Mouse (Mus musculus): ENCODE data around the gene Irs1. TPM values are rescaled to one million over a fixed set of nuclear protein-coding genes. Genes with fewer than 3 reads are reported as not detected.
A peak's percentile ranks its signal among the peaks of the same experiment; 100 is the strongest.

Irs1 gene
- polyA plus RNA-seq, 1 experiment from 2014 or later, result 4.3 TPM

- Histone ChIP-seq H3K4me2 (replicated peaks; ENCODE audit: low read depth, low read length) (peak overlapping the region; percentile 63), H3K36me3 (ENCODE audit: insufficient read depth, low read length) (peaks cover 13% of the 10 kb centered on the region), H3K9me3 (ENCODE audit: low read length) (no peaks in the 10 kb centered on the region), H3K4me3 (ENCODE audit: low read length) (peak overlapping the region; percentile 50), H3K9ac (replicated peaks; ENCODE audit: low read length) (peak overlapping the region; percentile 79), H3K27me3 (ENCODE audit: insufficient read depth, low read length) (no peaks in the 10 kb centered on the region), H3K27ac (ENCODE audit: low read length) (peak overlapping the region; percentile 98), H3K4me1 (ENCODE audit: insufficient read depth, low read length) (peaks cover 32% of the 10 kb centered on the region)
- ATAC-seq (ENCODE audit: low FRiP score, low TSS enrichment), result peak; percentile 7; the same call in 1 of the 2 replicates
- 6% methylated on average over 1 of the region's 1 CpGs for WGBS
Measured at GRCm38 (mm10) chr1:82283901-82284301, 7.3 kb downstream of the Irs1 start.

DNA sequence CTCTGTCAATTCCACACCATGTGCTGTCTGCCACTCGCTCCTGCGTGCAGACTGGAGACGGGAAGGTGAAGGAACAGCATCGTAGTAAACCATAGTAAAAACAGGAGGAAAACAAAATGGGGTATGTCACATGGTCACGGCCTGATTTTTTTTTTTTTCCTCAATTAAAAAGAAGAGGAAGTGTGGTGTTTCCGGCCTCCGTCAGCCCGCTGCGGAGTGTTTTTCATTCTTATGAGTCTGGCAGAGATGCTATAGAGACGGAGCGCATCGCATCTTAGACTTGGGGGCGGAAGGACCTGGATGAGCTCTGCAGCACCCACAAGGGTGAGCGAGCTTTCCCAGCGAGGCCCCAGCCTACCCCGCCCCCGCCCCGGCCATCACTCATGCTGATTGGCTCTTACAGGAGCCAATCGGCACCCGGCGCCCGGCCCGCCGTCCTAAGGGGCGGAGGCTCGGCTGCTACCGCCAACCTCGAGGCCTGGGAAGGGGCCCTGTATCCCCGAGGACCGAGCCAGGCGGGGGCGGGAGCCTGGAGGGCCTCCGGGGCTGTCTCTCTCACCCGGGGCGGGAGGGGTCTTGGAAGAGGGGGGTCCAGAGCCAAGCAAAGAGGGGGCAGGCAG lies 8.1 kb downstream of the Irs1 start:
- Histone ChIP-seq H3K9ac (replicated peaks; ENCODE audit: low read length) (peak overlapping the region; percentile 79), H3K27ac (ENCODE audit: low read length) (peak overlapping the region; percentile 98), H3K4me3 (ENCODE audit: low read length) (peak overlapping the region; percentile 50), H3K4me1 (ENCODE audit: insufficient read depth, low read length) (peaks cover 32% of the 10 kb centered on the region), H3K9me3 (ENCODE audit: low read length) (no peaks in the 10 kb centered on the region), H3K4me2 (replicated peaks; ENCODE audit: low read depth, low read length) (peak overlapping the region; percentile 63), H3K36me3 (ENCODE audit: insufficient read depth, low read length) (peaks cover 5% of the 10 kb centered on the region), H3K27me3 (ENCODE audit: insufficient read depth, low read length) (no peaks in the 10 kb centered on the region)
- WGBS, result under 1% methylated on average over 34 of the region's 35 CpGs
- peak; percentile 99 for ATAC-seq (ENCODE audit: low FRiP score, low TSS enrichment)

DNA sequence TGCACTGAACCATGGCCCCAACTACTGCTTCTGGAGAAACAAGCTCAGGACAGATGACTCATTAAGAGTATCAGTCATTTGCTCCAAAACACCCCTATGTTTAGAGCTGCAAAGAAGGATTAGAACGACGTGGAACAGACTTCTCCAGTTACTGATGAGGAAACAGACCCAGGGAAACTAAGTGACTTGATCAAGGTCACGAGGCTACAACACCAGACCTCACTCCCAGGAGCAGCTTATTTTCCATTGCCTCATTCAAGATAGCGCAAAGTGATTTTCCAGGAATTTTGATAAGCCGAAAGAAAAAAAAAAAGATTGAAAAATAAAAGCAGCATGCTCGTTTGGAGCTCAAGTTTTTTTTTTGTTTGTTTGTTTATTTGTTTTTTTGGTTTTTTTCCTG lies 9.4 kb downstream of the Irs1 start:
- H3K36me3 ChIP-seq (ENCODE audit: insufficient read depth, low read length), result peaks cover 6% of the 10 kb centered on the region; the same call in 1 of the 2 replicates
- no peak overlapping the region for H3K4me2 ChIP-seq (replicated peaks; ENCODE audit: low read depth, low read length)
- no peaks in the 10 kb centered on the region for H3K27me3 ChIP-seq (ENCODE audit: insufficient read depth, low read length)
- H3K9me3 ChIP-seq (ENCODE audit: low read length), result no peaks in the 10 kb centered on the region
- peaks cover 21% of the 10 kb centered on the region for H3K4me1 ChIP-seq (ENCODE audit: insufficient read depth, low read length)
- no peak overlapping the region for H3K4me3 ChIP-seq (ENCODE audit: low read length)
- 78% methylated on average over 6 of the region's 6 CpGs for WGBS
- no peak for ATAC-seq (ENCODE audit: low FRiP score, low TSS enrichment)
- H3K27ac ChIP-seq (ENCODE audit: low read length), result no peak overlapping the region
- H3K9ac ChIP-seq (replicated peaks; ENCODE audit: low read length), result no peak overlapping the region

- H3K4me3 ChIP-seq (ENCODE audit: low read length), result no peak overlapping the region
Measured at GRCm38 (mm10) chr1:82279768-82280167, 11.4 kb downstream of the Irs1 start.

GRCm38 (mm10) chr1:82274361-82274760 lies 16.9 kb downstream of the Irs1 start:
- whole genome bisulfite sequencing, result 0% methylated on average over 1 of the region's 1 CpGs
- Histone ChIP-seq H3K9ac (replicated peaks; ENCODE audit: low read length) (no peak overlapping the region), H3K4me1 (ENCODE audit: insufficient read depth, low read length) (peaks cover 7% of the 10 kb centered on the region; the same call in 1 of the 2 replicates), H3K4me2 (replicated peaks; ENCODE audit: low read depth, low read length) (no peak overlapping the region), H3K4me3 (ENCODE audit: low read length) (no peak overlapping the region), H3K9me3 (ENCODE audit: low read length) (no peaks in the 10 kb centered on the region), H3K36me3 (ENCODE audit: insufficient read depth, low read length) (peaks cover 10% of the 10 kb centered on the region; the same call in 1 of the 2 replicates), H3K27me3 (ENCODE audit: insufficient read depth, low read length) (no peaks in the 10 kb centered on the region), H3K27ac (ENCODE audit: low read length) (peak overlapping the region; percentile 65; the same call in 1 of the 2 replicates)
- ATAC-seq (ENCODE audit: low FRiP score, low TSS enrichment), result 0 out of 2 replicates have a peak, but pooled peaks have one; percentile 23

More at GRCm38 (mm10) chr1:82279768-82280167, 11.4 kb downstream of the Irs1 start:
- Histone ChIP-seq H3K27me3 (ENCODE audit: insufficient read depth, low read length) (no peaks in the 10 kb centered on the region), H3K27ac (ENCODE audit: low read length) (no peak overlapping the region), H3K4me1 (ENCODE audit: insufficient read depth, low read length) (peaks cover 16% of the 10 kb centered on the region), H3K9me3 (ENCODE audit: low read length) (no peaks in the 10 kb centered on the region), H3K36me3 (ENCODE audit: insufficient read depth, low read length) (peaks cover 10% of the 10 kb centered on the region; the same call in 1 of the 2 replicates), H3K9ac (replicated peaks; ENCODE audit: low read length) (no peak overlapping the region), H3K4me2 (replicated peaks; ENCODE audit: low read depth, low read length) (no peak overlapping the region)
- WGBS, result 59% methylated on average over 1 of the region's 1 CpGs
- ATAC-seq (ENCODE audit: low FRiP score, low TSS enrichment), result no peak

- Histone ChIP-seq H3K4me3 (ENCODE audit: low read length) (no peak overlapping the region), H3K27me3 (ENCODE audit: insufficient read depth, low read length) (no peaks in the 10 kb centered on the region), H3K9me3 (ENCODE audit: low read length) (no peaks in the 10 kb centered on the region), H3K4me2 (replicated peaks; ENCODE audit: low read depth, low read length) (no peak overlapping the region), H3K9ac (replicated peaks; ENCODE audit: low read length) (no peak overlapping the region), H3K4me1 (ENCODE audit: insufficient read depth, low read length) (peaks cover 7% of the 10 kb centered on the region; the same call in 1 of the 2 replicates), H3K36me3 (ENCODE audit: insufficient read depth, low read length) (peaks cover 10% of the 10 kb centered on the region; the same call in 1 of the 2 replicates), H3K27ac (ENCODE audit: low read length) (no peak overlapping the region)
- WGBS, result 62% methylated on average over 6 of the region's 6 CpGs
- no peak for ATAC-seq (ENCODE audit: low FRiP score, low TSS enrichment)
Measured at GRCm38 (mm10) chr1:82273529-82273928, 17.7 kb downstream of the Irs1 start.

DNA sequence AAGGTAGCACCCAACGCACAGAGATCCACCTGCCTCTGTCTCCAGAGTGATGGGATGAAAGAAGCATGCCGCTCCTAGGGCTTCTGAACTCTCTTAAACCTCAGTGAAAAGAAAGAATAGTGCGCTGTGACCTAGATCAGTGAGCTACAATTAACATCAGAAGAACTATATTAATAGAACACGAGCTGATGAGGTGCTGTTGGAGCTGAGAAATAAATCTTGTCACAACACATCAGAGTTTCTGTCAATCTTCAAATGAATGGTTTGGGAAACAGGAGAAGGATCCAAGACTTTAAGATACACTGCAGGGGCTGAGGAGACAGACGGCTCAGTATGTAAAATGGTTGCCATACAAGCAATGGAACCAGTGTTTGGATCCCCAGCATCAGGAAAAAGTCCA lies 19.0 kb downstream of the Irs1 start:
- no peak overlapping the region for H3K9ac ChIP-seq (replicated peaks; ENCODE audit: low read length)
- H3K36me3 ChIP-seq (ENCODE audit: insufficient read depth, low read length), result peaks cover 6% of the 10 kb centered on the region; the same call in 1 of the 2 replicates
- peaks cover 12% of the 10 kb centered on the region; the same call in 1 of the 2 replicates for H3K4me1 ChIP-seq (ENCODE audit: insufficient read depth, low read length)
- H3K4me3 ChIP-seq (ENCODE audit: low read length), result no peak overlapping the region
- H3K9me3 ChIP-seq (ENCODE audit: low read length), result no peaks in the 10 kb centered on the region
- H3K27ac ChIP-seq (ENCODE audit: low read length), result no peak overlapping the region
- H3K4me2 ChIP-seq (replicated peaks; ENCODE audit: low read depth, low read length), result no peak overlapping the region
- no peak for ATAC-seq (ENCODE audit: low FRiP score, low TSS enrichment)
- whole genome bisulfite sequencing, result 90% methylated on average over 5 of the region's 5 CpGs
- H3K27me3 ChIP-seq (ENCODE audit: insufficient read depth, low read length), result no peaks in the 10 kb centered on the region

DNA sequence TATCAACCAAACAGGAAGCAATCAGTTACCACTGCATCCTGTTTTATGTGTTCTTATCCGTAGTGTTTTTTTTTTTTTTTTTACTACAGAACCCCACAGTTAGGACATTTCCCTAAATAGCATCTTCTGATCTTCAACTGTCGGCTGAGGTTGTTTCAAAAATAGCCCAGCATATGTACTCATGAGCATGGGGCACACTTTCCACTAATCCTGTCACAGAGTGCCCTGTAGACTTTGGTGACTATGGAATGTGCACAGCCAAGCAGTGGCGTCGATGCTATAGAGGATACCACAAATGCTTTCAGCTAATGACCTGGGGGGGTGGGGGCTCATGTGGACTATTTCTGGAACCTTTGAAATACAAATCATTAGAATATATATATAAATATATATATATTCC lies 23.7 kb downstream of the Irs1 start:
- WGBS, result 54% methylated on average over 4 of the region's 4 CpGs
- no peak overlapping the region for H3K4me3 ChIP-seq (ENCODE audit: low read length)
- ATAC-seq (ENCODE audit: low FRiP score, low TSS enrichment), result no peak

DNA sequence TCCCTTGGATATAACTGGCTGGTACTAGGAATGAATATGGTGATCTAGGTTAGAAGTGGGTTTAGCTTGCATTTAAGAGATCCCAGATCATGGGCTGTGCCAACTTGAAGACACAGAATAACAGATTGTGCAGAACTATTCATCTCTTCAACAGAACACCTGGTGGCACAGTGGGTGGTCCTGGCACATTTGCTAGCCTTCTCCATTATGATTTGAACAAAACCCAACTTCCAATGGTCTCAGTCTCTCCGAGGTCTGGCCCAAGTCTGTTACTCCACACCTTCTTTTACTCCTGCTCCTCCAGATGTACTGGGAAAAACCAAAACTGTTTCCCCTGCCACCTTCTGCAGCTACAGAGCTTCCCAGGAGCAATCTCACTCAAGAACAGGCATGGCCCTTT lies 28.9 kb downstream of the Irs1 start:
- H3K4me3 ChIP-seq (ENCODE audit: low read length), result no peak overlapping the region
- H3K9ac ChIP-seq (replicated peaks; ENCODE audit: low read length), result no peak overlapping the region
- 60% methylated on average over 1 of the region's 1 CpGs for WGBS
- peaks cover 6% of the 10 kb centered on the region; the same call in 1 of the 2 replicates for H3K4me1 ChIP-seq (ENCODE audit: insufficient read depth, low read length)
- ATAC-seq (ENCODE audit: low FRiP score, low TSS enrichment), result no peak
- H3K27me3 ChIP-seq (ENCODE audit: insufficient read depth, low read length), result no peaks in the 10 kb centered on the region
- no peak overlapping the region for H3K27ac ChIP-seq (ENCODE audit: low read length)
- no peaks in the 10 kb centered on the region for H3K36me3 ChIP-seq (ENCODE audit: insufficient read depth, low read length)
- H3K4me2 ChIP-seq (replicated peaks; ENCODE audit: low read depth, low read length), result no peak overlapping the region
- H3K9me3 ChIP-seq (ENCODE audit: low read length), result no peaks in the 10 kb centered on the region

More for the DNA sequence above, 23.7 kb downstream of the Irs1 start:
- Histone ChIP-seq H3K27ac (ENCODE audit: low read length) (no peak overlapping the region), H3K9ac (replicated peaks; ENCODE audit: low read length) (no peak overlapping the region), H3K4me2 (replicated peaks; ENCODE audit: low read depth, low read length) (no peak overlapping the region), H3K36me3 (ENCODE audit: insufficient read depth, low read length) (no peaks in the 10 kb centered on the region), H3K27me3 (ENCODE audit: insufficient read depth, low read length) (no peaks in the 10 kb centered on the region), H3K4me1 (ENCODE audit: insufficient read depth, low read length) (peaks cover 6% of the 10 kb centered on the region; the same call in 1 of the 2 replicates), H3K9me3 (ENCODE audit: low read length) (no peaks in the 10 kb centered on the region)

DNA sequence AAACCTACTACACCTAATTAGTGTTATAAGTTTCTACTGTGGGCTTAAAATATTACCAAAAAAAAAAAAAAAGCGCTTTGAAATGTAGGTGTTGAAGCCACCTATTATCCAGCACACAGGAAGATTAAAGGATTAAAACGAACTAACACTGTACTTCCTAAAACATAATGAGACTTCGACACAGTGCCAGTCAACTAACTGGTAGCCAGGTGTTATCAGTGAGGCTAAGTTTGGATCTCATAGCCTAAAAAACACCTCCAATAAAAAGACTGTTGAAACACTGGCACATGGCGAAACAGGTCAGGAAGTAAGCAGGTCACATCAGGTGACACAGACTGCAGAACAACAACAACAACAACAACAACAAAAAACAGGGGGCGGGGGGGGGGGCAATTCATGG lies 29.6 kb downstream of the Irs1 start:
- no peak overlapping the region for H3K4me3 ChIP-seq (ENCODE audit: low read length)
- H3K27me3 ChIP-seq (ENCODE audit: insufficient read depth, low read length), result no peaks in the 10 kb centered on the region
- WGBS, result 83% methylated on average over 5 of the region's 5 CpGs
- H3K9ac ChIP-seq (replicated peaks; ENCODE audit: low read length), result no peak overlapping the region
- H3K27ac ChIP-seq (ENCODE audit: low read length), result no peak overlapping the region
- H3K36me3 ChIP-seq (ENCODE audit: insufficient read depth, low read length), result no peaks in the 10 kb centered on the region
- no peaks in the 10 kb centered on the region for H3K9me3 ChIP-seq (ENCODE audit: low read length)
- H3K4me2 ChIP-seq (replicated peaks; ENCODE audit: low read depth, low read length), result no peak overlapping the region
- H3K4me1 ChIP-seq (ENCODE audit: insufficient read depth, low read length), result 0 out of 2 replicates have a peak, but pooled peaks cover 8% of the 10 kb centered on the region
- ATAC-seq (ENCODE audit: low FRiP score, low TSS enrichment), result no peak
